Mouse (Mus musculus) liver, embryonic 12.5 days (tissue): Measurements from ENCODE around the gene Parp14. TPM values are rescaled to one million over a fixed set of nuclear protein-coding genes. Genes with fewer than 3 reads are reported as not detected.

Experiments used
- ATAC-seq: fragments of 200-750 bp; cut with Nextera tagmentation; 2 replicates; pipeline ENCODE4 v1.8.0; 2017; ENCODE audit warnings: moderate number of reproducible peaks, mild to moderate bottlenecking, moderate library complexity
- H3K27ac ChIP-seq: fragments of 300-500 bp; sonication (generic); 2 replicates; pipeline ENCODE4 v1.5.1; 2016; ENCODE audit warnings: mild to moderate bottlenecking
- H3K27me3 ChIP-seq: fragments of 300-500 bp; sonication (generic); replicated peaks from 2 replicates; pipeline ENCODE4 v1.6.1; 2016; ENCODE audit warnings: mild to moderate bottlenecking, moderate library complexity
- H3K36me3 ChIP-seq: fragments of 300-500 bp; sonication (generic); 2 replicates; pipeline ENCODE4 v1.6.1; 2016; ENCODE audit warnings: mild to moderate bottlenecking, moderate library complexity
- H3K4me1 ChIP-seq: fragments of 300-500 bp; sonication (generic); 2 replicates; pipeline ENCODE4 v1.6.1; 2016
- H3K4me2 ChIP-seq: fragments of 300-500 bp; sonication (generic); 2 replicates; pipeline ENCODE4 v1.6.1; 2016; ENCODE audit warnings: mild to moderate bottlenecking, moderate library complexity
- H3K4me3 ChIP-seq: fragments of 300-500 bp; sonication (generic); 2 replicates; pipeline ENCODE4 v1.5.1; 2016; ENCODE audit warnings: mild to moderate bottlenecking, moderate library complexity
- H3K9ac ChIP-seq: fragments of 300-500 bp; sonication (generic); 2 replicates; pipeline ENCODE4 v1.6.1; 2016; ENCODE audit warnings: mild to moderate bottlenecking, moderate library complexity
- H3K9me3 ChIP-seq: fragments of 300-500 bp; sonication (generic); replicated peaks from 2 replicates; pipeline ENCODE4 v1.6.1; 2016; ENCODE audit warnings: mild to moderate bottlenecking, moderate library complexity
- WGBS: fragments of 180-500 bp; shearing (Covaris S2); methylation state at CpG from one replicate; pipeline ENCODE4 v1.1.7; 2016; ENCODE audit not compliant: insufficient replicate concordance; 5-methylcytosine and 5-hydroxymethylcytosine counted together
- polyA plus RNA-seq: library from polyadenylated mRNA; unstranded; fragments of >200 nt; fragmentation: Nextera tagmentation; extraction: Ambion mirVana; gene quantifications from 2 replicates; pipeline ENCODE4 v1.2.1, GENCODE M21; 2016

Gene Parp14
- polyA plus RNA-seq, 1 experiment from 2014 or later, result 1.2 TPM

DNA sequence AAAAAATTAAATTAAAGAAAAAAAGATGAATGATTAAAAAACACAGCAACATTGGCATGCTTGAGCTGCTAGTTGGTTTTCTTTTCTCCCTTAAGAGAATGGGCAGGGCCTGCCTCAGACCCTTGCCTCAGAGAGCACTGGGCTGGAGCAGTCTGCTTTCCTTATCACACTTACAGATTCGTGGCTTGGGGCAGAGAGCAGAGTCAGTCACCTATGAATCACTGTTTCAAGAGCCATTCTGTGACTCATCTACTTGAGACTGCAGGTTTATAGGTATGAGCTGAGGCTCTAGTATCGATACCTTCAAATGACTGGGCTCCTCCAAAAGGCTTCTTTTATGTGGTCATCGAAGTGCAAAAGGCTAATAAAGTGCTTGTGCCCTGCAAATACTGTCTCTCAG is 58.2 kb downstream of the Parp14 start:
- Histone ChIP-seq H3K27ac (no peak overlapping the region), H3K4me2 (no peak overlapping the region), H3K9ac (no peak overlapping the region), H3K4me3 (no peak overlapping the region), H3K9me3 (no peaks in the 10 kb centered on the region; the same call in 1 of the 2 replicates), H3K36me3 (peaks cover 71% of the 10 kb centered on the region), H3K4me1 (peaks cover 20% of the 10 kb centered on the region), H3K27me3 (no peaks in the 10 kb centered on the region)
- no peak for ATAC-seq
- 67% methylated on average over 3 of the region's 3 CpGs for WGBS

DNA sequence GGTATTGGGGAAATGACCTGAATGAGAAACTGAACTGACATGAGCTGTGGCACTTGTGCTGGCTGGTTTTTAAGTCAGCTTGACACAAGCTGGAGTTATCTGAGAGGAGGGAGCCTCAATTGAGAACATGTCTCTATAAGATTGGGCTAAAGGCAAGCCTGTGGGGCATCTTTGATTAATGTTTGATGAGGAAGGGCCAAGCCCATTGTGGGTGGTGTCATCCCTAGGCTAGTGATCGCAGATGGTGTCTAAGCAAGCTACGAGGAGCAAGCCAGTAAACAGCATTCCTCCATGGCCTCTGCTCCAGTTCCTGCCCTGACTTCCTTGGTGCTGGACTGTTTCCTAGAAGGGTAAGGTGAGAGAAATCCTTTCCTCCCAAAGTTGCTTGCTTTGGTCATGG is 62.5 kb downstream of the Parp14 start:
- peak overlapping the region; percentile 99 for H3K27ac ChIP-seq
- H3K36me3 ChIP-seq, result peaks cover 41% of the 10 kb centered on the region
- H3K4me3 ChIP-seq, result peak overlapping the region; percentile 42
- WGBS, result 65% methylated on average over 2 of the region's 2 CpGs
- peaks cover 40% of the 10 kb centered on the region for H3K4me1 ChIP-seq
- no peaks in the 10 kb centered on the region for H3K27me3 ChIP-seq
- ATAC-seq, result peak; percentile 86
- H3K4me2 ChIP-seq, result peak overlapping the region; percentile 59
- H3K9ac ChIP-seq, result peak overlapping the region; percentile 63
- H3K9me3 ChIP-seq, result no peaks in the 10 kb centered on the region; the same call in 1 of the 2 replicates

DNA sequence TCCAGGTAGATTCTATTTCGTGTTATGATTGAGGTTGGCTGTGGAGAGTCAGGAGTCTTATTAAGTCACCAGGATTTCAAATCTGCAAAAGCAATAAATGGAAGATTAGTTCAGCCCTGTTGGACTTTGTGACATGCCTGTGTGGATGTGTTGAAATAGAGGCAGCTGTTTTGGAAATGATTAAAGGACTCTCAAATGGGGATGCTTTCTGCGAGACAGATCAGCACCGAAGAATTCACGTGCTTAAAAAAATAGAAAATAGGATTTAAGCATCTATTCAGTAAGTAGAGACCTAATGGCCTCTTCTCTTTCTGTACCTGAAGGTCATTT is 63.7 kb downstream of the Parp14 start:
- 26% methylated on average over 4 of the region's 4 CpGs for WGBS
- H3K36me3 ChIP-seq, result peaks cover 39% of the 10 kb centered on the region
- ATAC-seq, result peak; percentile 64
- peak overlapping the region; percentile 59 for H3K4me2 ChIP-seq
- no peaks in the 10 kb centered on the region for H3K27me3 ChIP-seq
- peak overlapping the region; percentile 39 for H3K4me3 ChIP-seq
- H3K4me1 ChIP-seq, result peaks cover 53% of the 10 kb centered on the region
- H3K9me3 ChIP-seq, result no peaks in the 10 kb centered on the region; the same call in 1 of the 2 replicates
- H3K27ac ChIP-seq, result peak overlapping the region; percentile 99
- peak overlapping the region; percentile 54 for H3K9ac ChIP-seq

DNA sequence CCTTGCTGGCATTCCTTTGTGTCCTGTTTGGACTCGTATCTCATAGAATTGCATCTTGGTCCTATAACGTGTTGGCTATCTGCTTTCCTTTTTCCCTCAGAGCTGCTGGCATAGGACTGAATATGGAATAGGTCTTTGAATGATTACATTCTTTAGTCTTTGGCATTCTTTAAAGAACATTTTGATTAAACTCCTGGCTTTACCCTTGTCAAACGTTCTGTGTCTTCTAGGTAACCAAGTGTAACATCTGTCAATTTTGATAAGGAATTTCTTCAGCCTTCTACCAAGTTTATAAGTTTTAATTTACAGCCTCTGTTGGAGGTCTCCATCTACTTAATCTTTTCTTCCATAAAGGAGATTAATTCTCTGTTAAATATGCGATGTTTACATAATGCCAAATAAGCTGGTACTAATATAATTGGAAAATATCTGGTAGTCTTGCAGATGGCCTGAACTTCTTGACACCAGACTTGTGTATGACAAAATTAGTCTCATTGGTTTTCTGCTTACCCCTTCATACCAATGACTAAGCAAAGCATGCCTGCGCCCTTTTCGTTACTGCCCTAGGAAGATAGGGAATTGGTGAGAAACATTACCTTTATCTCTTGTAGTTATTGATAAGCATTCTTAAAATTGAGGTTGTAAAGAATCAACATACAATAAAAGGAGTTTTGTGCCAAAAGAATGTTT is 64.2 kb downstream of the Parp14 start:
- peak overlapping the region; percentile 65 for H3K9ac ChIP-seq
- peaks cover 58% of the 10 kb centered on the region for H3K4me1 ChIP-seq
- H3K36me3 ChIP-seq, result peaks cover 44% of the 10 kb centered on the region
- WGBS, result 33% methylated on average over 6 of the region's 6 CpGs
- peak; percentile 87 for ATAC-seq
- H3K27me3 ChIP-seq, result no peaks in the 10 kb centered on the region
- no peaks in the 10 kb centered on the region; the same call in 1 of the 2 replicates for H3K9me3 ChIP-seq
- peak overlapping the region; percentile 99 for H3K27ac ChIP-seq
- peak overlapping the region; percentile 39 for H3K4me3 ChIP-seq
- H3K4me2 ChIP-seq, result peak overlapping the region; percentile 59

DNA sequence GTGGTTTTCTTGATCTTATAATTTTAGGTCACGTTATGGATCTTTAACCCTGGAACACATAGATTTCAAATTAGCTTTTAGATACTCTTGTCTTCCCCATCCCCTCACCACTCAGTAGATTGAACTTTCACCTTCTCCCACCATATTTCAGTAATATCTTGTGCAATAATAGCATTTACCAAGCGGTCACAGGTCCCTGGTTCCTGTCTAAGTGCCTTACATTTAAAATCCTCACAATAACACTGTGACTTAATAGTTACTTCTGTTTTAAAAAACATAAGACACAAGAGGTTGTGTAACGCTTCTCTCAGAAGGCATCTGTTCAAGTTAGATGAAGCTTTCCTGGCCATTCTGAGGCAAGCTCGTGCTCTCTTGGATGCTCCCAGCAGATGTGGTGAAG is 67.6 kb downstream of the Parp14 start:
- ATAC-seq, result no peak
- Histone ChIP-seq H3K9ac (no peak overlapping the region; the same call in 1 of the 2 replicates), H3K4me1 (peaks cover 42% of the 10 kb centered on the region), H3K27ac (peak overlapping the region; percentile 55), H3K4me2 (no peak overlapping the region), H3K27me3 (no peaks in the 10 kb centered on the region), H3K9me3 (no peaks in the 10 kb centered on the region), H3K4me3 (no peak overlapping the region), H3K36me3 (peaks cover 45% of the 10 kb centered on the region)
- 86% methylated on average over 4 of the region's 4 CpGs for WGBS

DNA sequence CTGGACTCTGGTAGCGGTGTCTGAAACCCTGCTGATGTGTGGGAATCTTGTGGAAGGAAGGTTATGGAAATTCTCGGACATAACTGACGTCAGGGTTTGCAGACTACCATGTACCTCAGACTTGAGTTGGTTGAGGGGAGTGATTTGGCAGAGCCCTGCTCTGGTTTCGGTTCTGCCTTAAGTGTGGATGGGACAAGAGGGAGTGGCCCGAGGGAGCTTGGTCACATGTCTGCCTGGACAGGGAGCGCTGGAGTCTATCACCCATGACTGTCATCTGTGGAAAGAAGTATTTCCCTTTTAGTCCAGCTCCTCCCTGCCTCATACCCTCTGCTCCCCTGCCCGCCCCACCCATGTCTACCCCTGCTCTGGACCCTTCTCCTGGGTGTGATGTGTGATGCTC is 69.2 kb downstream of the Parp14 start:
- Histone ChIP-seq H3K27ac (peak overlapping the region; percentile 4; the same call in 1 of the 2 replicates), H3K4me3 (no peak overlapping the region), H3K9me3 (no peaks in the 10 kb centered on the region), H3K36me3 (peaks cover 56% of the 10 kb centered on the region), H3K9ac (no peak overlapping the region), H3K27me3 (no peaks in the 10 kb centered on the region), H3K4me2 (no peak overlapping the region), H3K4me1 (peaks cover 34% of the 10 kb centered on the region)
- WGBS, result 88% methylated on average over 7 of the region's 7 CpGs
- ATAC-seq, result no peak

DNA sequence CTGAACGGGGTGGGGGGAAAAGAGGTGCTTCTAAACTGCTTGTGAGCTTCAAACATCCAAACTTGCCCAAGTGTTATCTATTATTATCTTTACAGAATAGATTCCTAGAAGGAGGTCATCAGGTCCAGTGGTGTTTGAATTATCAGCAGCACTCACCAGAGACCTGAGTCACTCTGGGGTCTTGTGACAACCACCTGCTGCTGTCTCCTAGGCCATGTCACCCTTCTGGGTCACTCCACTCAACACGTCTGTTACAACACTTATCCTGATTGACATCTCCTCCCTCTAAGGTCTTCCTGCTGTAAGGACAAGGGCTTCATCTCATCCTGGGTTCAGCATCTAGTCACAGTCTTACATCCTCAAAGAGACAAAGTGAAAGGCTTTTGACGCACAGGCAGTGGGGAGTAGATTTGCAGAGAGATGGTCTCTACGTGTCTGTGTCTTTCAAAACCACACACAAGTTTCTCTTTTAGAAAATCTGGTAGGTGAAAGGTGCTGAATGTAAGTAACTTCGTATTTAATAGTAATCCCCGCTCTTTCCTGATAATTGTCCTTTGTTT is 79.3 kb downstream of the Parp14 start:
- Histone ChIP-seq H3K9ac (no peak overlapping the region), H3K4me2 (no peak overlapping the region), H3K9me3 (no peaks in the 10 kb centered on the region), H3K36me3 (peaks cover 71% of the 10 kb centered on the region), H3K4me3 (no peak overlapping the region), H3K27me3 (no peaks in the 10 kb centered on the region), H3K27ac (no peak overlapping the region), H3K4me1 (peaks cover 6% of the 10 kb centered on the region; the same call in 1 of the 2 replicates)
- ATAC-seq, result no peak
- 75% methylated on average over 6 of the region's 6 CpGs for WGBS

DNA sequence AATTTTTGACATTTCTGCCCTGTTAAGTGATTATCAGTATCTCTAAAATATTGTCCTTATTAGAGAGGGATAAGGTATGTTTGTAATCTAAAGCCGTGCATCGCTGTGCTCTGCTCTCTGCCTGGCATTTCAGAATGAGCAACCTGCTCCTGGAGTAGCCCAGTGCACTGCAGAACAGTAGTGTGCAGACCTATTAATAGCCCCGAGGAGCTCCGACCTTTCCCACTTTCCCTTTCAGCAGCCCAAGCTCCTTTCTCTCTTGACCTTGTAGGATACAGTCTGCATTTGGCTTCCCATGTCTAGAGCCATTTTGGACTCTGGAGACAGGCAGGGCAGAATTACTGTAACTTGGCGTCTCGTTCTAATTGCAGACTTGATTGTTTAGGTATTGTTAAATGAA is 83.0 kb downstream of the Parp14 start:
- Histone ChIP-seq H3K27ac (no peak overlapping the region), H3K4me3 (no peak overlapping the region), H3K9me3 (no peaks in the 10 kb centered on the region), H3K27me3 (no peaks in the 10 kb centered on the region), H3K4me1 (peaks cover 31% of the 10 kb centered on the region), H3K36me3 (peaks cover 54% of the 10 kb centered on the region), H3K4me2 (no peak overlapping the region), H3K9ac (no peak overlapping the region)
- ATAC-seq, result no peak
- 86% methylated on average over 6 of the region's 6 CpGs for WGBS

DNA sequence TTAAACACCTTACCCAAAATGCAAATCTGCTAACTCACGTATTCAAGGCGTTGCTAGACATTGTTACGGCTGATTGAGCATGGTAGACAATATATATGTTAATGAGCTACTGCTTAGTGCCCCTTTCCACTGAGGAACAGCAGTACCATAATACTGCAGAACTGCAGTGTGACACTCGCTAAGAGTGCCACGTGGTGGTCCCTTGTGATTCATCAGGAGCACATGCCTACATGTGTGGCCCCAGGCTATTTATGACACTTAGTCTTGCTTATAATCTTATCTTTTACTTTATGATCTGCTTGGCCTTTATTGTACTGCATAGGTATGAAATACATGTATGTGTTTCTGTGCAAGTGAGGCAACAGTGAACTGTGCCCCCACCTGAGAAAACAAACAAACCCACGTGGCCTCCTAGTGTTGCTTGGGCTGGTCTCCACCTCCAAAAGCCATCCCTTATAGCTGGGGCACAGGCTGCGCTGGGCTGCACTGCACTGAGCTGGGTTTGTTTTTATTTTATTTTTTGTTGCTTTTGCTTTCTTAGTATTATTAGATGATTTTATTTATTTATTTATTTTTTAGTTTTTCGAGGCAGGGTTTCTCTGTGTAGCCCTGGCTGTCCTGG is 83.7 kb downstream of the Parp14 start:
- ATAC-seq, result no peak
- Histone ChIP-seq H3K27ac (no peak overlapping the region), H3K9me3 (no peaks in the 10 kb centered on the region), H3K4me3 (no peak overlapping the region), H3K4me2 (no peak overlapping the region), H3K4me1 (peaks cover 38% of the 10 kb centered on the region), H3K36me3 (peaks cover 49% of the 10 kb centered on the region), H3K9ac (no peak overlapping the region), H3K27me3 (no peaks in the 10 kb centered on the region)
- WGBS, result 83% methylated on average over 8 of the region's 8 CpGs

DNA sequence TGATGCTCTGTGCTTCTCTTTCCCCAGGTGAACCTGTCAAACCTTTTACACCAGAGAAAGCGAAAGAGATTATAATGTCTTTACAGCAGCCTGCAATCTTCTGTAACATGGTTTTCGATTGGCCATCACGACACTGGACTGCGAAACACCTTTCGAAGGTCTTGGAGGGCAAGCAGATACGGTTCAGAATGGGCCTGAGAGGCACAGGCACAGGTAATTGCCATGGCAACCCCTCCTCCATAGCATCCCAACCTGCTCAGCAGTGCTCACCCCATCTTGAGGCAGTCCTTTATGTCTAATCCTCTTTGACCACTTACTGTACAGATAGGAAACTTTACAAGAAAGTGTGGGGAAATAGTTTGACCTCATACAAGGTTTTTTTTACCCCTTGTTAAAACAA is 84.2 kb downstream of the Parp14 start:
- peaks cover 48% of the 10 kb centered on the region for H3K36me3 ChIP-seq
- H3K4me2 ChIP-seq, result no peak overlapping the region
- H3K4me3 ChIP-seq, result no peak overlapping the region
- ATAC-seq, result no peak
- WGBS, result 91% methylated on average over 6 of the region's 6 CpGs
- H3K4me1 ChIP-seq, result peaks cover 37% of the 10 kb centered on the region
- no peak overlapping the region for H3K27ac ChIP-seq
- no peak overlapping the region for H3K9ac ChIP-seq
- no peaks in the 10 kb centered on the region for H3K9me3 ChIP-seq
- no peaks in the 10 kb centered on the region for H3K27me3 ChIP-seq

DNA sequence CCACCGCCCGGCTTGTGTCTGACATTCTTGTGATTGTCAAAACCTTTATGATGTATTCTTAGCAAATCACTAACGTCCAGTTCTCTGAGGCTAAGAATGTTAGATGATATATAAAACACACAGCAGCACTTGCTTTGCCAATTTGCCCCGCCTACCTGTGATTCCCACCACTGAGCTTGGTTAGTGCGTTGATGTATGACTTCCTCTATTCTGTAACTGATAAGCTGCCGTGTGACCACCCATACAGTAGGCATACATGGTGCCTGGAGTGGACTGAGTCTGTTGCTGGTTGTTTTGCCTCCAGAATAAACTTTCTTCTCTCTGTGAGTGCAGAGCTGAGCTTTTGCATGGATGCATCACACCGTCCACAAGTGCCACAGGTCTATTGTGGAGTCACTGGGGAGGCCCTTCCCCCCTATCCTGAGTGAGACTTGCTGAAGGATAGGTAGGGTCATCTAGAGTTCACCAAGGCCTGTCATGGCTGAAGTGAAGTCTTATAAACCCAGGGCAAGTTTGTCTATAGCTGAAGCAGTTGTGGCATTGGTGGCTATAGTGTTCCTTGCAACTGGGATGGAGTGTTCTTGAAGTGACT is 87.1 kb downstream of the Parp14 start:
- Histone ChIP-seq H3K9me3 (no peaks in the 10 kb centered on the region), H3K4me2 (no peak overlapping the region), H3K27ac (no peak overlapping the region), H3K9ac (no peak overlapping the region), H3K4me3 (no peak overlapping the region), H3K27me3 (no peaks in the 10 kb centered on the region), H3K4me1 (peaks cover 32% of the 10 kb centered on the region), H3K36me3 (peaks cover 25% of the 10 kb centered on the region)
- peak; percentile 61; the same call in 1 of the 2 replicates for ATAC-seq
- 56% methylated on average over 7 of the region's 7 CpGs for WGBS

DNA sequence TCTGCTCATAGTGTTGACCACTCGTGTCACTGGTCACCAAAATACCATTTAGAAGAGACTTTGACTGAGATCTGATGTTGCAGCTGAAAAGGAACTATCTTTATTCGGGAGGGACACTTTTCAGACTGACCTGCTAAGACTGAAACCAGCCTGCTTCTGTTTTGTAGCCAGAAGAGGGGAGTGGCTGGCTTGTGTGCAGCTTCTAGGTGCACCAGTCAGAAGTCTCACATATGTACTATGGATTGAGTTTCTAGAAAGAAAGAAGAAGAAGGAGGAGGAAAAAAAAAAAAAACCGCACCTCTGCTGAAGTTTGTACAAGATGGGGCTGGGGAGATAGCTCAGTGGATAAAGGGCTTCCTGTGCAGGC is 88.2 kb downstream of the Parp14 start:
- H3K4me2 ChIP-seq, result no peak overlapping the region
- H3K9ac ChIP-seq, result no peak overlapping the region
- no peak overlapping the region for H3K4me3 ChIP-seq
- H3K27me3 ChIP-seq, result no peaks in the 10 kb centered on the region
- no peak for ATAC-seq
- H3K4me1 ChIP-seq, result peaks cover 32% of the 10 kb centered on the region
- H3K9me3 ChIP-seq, result no peaks in the 10 kb centered on the region
- H3K27ac ChIP-seq, result no peak overlapping the region
- WGBS, result 66% methylated on average over 3 of the region's 3 CpGs
- peaks cover 14% of the 10 kb centered on the region for H3K36me3 ChIP-seq
